Mouse (Mus musculus) hindbrain, embryonic 11.5 days (tissue): Measurements from ENCODE around the gene Spatc1l. TPM values are rescaled to one million over a fixed set of nuclear protein-coding genes. Genes with fewer than 3 reads are reported as not detected.

Experiments
- ATAC-seq: fragments of 200-750 bp; cut with Nextera tagmentation; 2 replicates; pipeline ENCODE4 v1.8.0; 2017; ENCODE audit warnings: mild to moderate bottlenecking, moderate TSS enrichment, moderate library complexity; ENCODE audit not compliant: low FRiP score
- DNase-seq: peaks from one replicate; pipeline ENCODE4 v3.0.0-alpha.2; 2015; ENCODE audit warnings: low spot score
- H3K27ac ChIP-seq: fragments of 300-500 bp; sonication (generic); 2 replicates; pipeline ENCODE4 v1.5.1; 2014; ENCODE audit warnings: mild to moderate bottlenecking, low read depth, low read length
- H3K27me3 ChIP-seq: fragments of 300-500 bp; sonication (generic); 2 replicates; pipeline ENCODE4 v1.6.1; 2014; ENCODE audit warnings: mild to moderate bottlenecking, low read length, moderate library complexity, mixed read lengths; ENCODE audit not compliant: control insufficient read depth, insufficient read depth
- H3K36me3 ChIP-seq: fragments of 300-500 bp; sonication (generic); 2 replicates; pipeline ENCODE4 v1.6.1; 2014; ENCODE audit warnings: mild to moderate bottlenecking, low read length, moderate library complexity, mixed read lengths; ENCODE audit not compliant: control insufficient read depth, insufficient read depth
- H3K4me1 ChIP-seq: fragments of 300-500 bp; sonication (generic); replicated peaks from 2 replicates; pipeline ENCODE4 v1.6.1; 2014; ENCODE audit warnings: low read length, mixed read lengths; ENCODE audit not compliant: control insufficient read depth, insufficient read depth
- H3K4me2 ChIP-seq: fragments of 300-500 bp; sonication (generic); replicated peaks from 2 replicates; pipeline ENCODE4 v1.6.1; 2014; ENCODE audit warnings: mild to moderate bottlenecking, low read depth, low read length
- H3K4me3 ChIP-seq: fragments of 300-500 bp; sonication (generic); 2 replicates; pipeline ENCODE4 v1.5.1; 2014; ENCODE audit warnings: low read depth, low read length
- H3K9ac ChIP-seq: fragments of 300-500 bp; sonication (generic); 2 replicates; pipeline ENCODE4 v1.6.1; 2014; ENCODE audit warnings: low read depth, low read length
- H3K9me3 ChIP-seq: fragments of 300-500 bp; sonication (generic); 2 replicates; pipeline ENCODE4 v1.6.1; 2016; ENCODE audit warnings: low read length; ENCODE audit not compliant: control insufficient read depth
- WGBS: fragments of 180-500 bp; shearing (Covaris S2); extraction: QIAGEN DNeasy Blood & Tissue Kit; methylation state at CpG from one replicate; pipeline ENCODE4 v1.1.7; 2014; 5-methylcytosine and 5-hydroxymethylcytosine counted together
- polyA plus RNA-seq: library from polyadenylated mRNA; unstranded; fragments of >200 nt; fragmentation: Nextera tagmentation; extraction: Ambion mirVana; gene quantifications from 2 replicates; pipeline ENCODE4 v1.2.1, GENCODE M21; 2014

The Spatc1l gene
- 0.22 TPM in 1 of 2 replicates, not detected in the other for polyA plus RNA-seq

GRCm38 (mm10) chr10:76561972-76562371 lies at the start of gene Spatc1l:
Gene Spatc1l, plus strand, starts transcription at chr10:76562272.
- no peaks in the 10 kb centered on the region for H3K36me3 ChIP-seq
- H3K4me1 ChIP-seq: no peaks in the 10 kb centered on the region
- ATAC-seq (no peak), DNase-seq (no peak)
- H3K4me3 ChIP-seq: no peak within 1 kb of the TSS
- no peak within 1 kb of the TSS for H3K4me2 ChIP-seq
- no peaks in the 10 kb centered on the region for H3K27me3 ChIP-seq
- H3K27ac ChIP-seq: no peak within 1 kb of the TSS
- no peak within 1 kb of the TSS for H3K9ac ChIP-seq
- H3K9me3 ChIP-seq: no peaks in the 10 kb centered on the region
- WGBS: 92% methylated on average over 10 of the region's 10 CpGs

- Histone ChIP-seq H3K9me3 (no peaks in the 10 kb centered on the region), H3K27me3 (no peaks in the 10 kb centered on the region), H3K4me2 (no peak overlapping the region), H3K36me3 (peaks cover 5% of the 10 kb centered on the region), H3K4me3 (no peak overlapping the region), H3K9ac (no peak overlapping the region), H3K27ac (no peak overlapping the region), H3K4me1 (no peaks in the 10 kb centered on the region)
- WGBS: 42% methylated on average over 5 of the region's 5 CpGs
- ATAC-seq (peak; percentile 78), DNase-seq (peak; percentile 88)
Observed at GRCm38 (mm10) chr10:76512965-76513583, 49.0 kb upstream of the Spatc1l start.

- 0 out of 2 replicates have a peak, but pooled peaks cover 3% of the 10 kb centered on the region for H3K4me1 ChIP-seq
- H3K4me2 ChIP-seq: peak overlapping the region; percentile 85
- peaks cover 6% of the 10 kb centered on the region; the same call in 1 of the 2 replicates for H3K36me3 ChIP-seq
- ATAC-seq (no peak; the same call in 1 of the 2 replicates), DNase-seq (no peak)
- peak overlapping the region; percentile 58; the same call in 1 of the 2 replicates for H3K27ac ChIP-seq
- no peaks in the 10 kb centered on the region for H3K9me3 ChIP-seq
- H3K4me3 ChIP-seq: peak overlapping the region; percentile 74
- H3K9ac ChIP-seq: peak overlapping the region; percentile 35; the same call in 1 of the 2 replicates
- no peaks in the 10 kb centered on the region for H3K27me3 ChIP-seq
- WGBS: 5% methylated on average over 11 of the region's 11 CpGs
Observed at GRCm38 (mm10) chr10:76530922-76531321, 31.1 kb upstream of the Spatc1l start.

- peak within 1 kb of the TSS; percentile 71 for H3K9ac ChIP-seq
- H3K4me2 ChIP-seq: peak within 1 kb of the TSS; percentile 85
- DNase-seq (peak; percentile 96), ATAC-seq (peak; percentile 100)
- no peaks in the 10 kb centered on the region for H3K27me3 ChIP-seq
- peaks cover 6% of the 10 kb centered on the region; the same call in 1 of the 2 replicates for H3K36me3 ChIP-seq
- H3K27ac ChIP-seq: peak within 1 kb of the TSS; percentile 77
- under 1% methylated on average over 34 of the region's 37 CpGs for whole genome bisulfite sequencing
- H3K9me3 ChIP-seq: no peaks in the 10 kb centered on the region
- H3K4me3 ChIP-seq: peak within 1 kb of the TSS; percentile 74
- 0 out of 2 replicates have a peak, but pooled peaks cover 3% of the 10 kb centered on the region for H3K4me1 ChIP-seq
Observed at GRCm38 (mm10) chr10:76531375-76531774, 30.7 kb upstream of the Spatc1l start, which contains the start of gene Lss. Gene Lss, plus strand, starts transcription at chr10:76531588.

- WGBS: under 1% methylated on average over 14 of the region's 14 CpGs
Observed at GRCm38 (mm10) chr10:76531828-76532227, 30.2 kb upstream of the Spatc1l start.

GRCm38 (mm10) chr10:76535526-76535925 lies 26.5 kb upstream of the Spatc1l start:
- Histone ChIP-seq H3K4me1 (0 out of 2 replicates have a peak, but pooled peaks cover 3% of the 10 kb centered on the region), H3K27me3 (no peaks in the 10 kb centered on the region), H3K4me2 (no peak overlapping the region), H3K4me3 (no peak overlapping the region), H3K9ac (no peak overlapping the region), H3K9me3 (no peaks in the 10 kb centered on the region), H3K36me3 (peaks cover 17% of the 10 kb centered on the region), H3K27ac (no peak overlapping the region)
- DNase-seq (no peak), ATAC-seq (no peak)
- WGBS: 96% methylated on average over 7 of the region's 7 CpGs

More at GRCm38 (mm10) chr10:76531828-76532227, 30.2 kb upstream of the Spatc1l start:
- H3K9me3 ChIP-seq: no peaks in the 10 kb centered on the region
- H3K27me3 ChIP-seq: no peaks in the 10 kb centered on the region
- peak overlapping the region; percentile 71 for H3K9ac ChIP-seq
- H3K36me3 ChIP-seq: peaks cover 6% of the 10 kb centered on the region; the same call in 1 of the 2 replicates
- ATAC-seq: peak; percentile 28; the same call in 1 of the 2 replicates
- no peak for DNase-seq
- H3K4me2 ChIP-seq: peak overlapping the region; percentile 85
- H3K4me3 ChIP-seq: peak overlapping the region; percentile 74
- H3K4me1 ChIP-seq: 0 out of 2 replicates have a peak, but pooled peaks cover 3% of the 10 kb centered on the region
- H3K27ac ChIP-seq: peak overlapping the region; percentile 77

GRCm38 (mm10) chr10:76537619-76538018 lies 24.5 kb upstream of the Spatc1l start:
- Histone ChIP-seq H3K4me3 (no peak overlapping the region), H3K4me1 (0 out of 2 replicates have a peak, but pooled peaks cover 1% of the 10 kb centered on the region), H3K27me3 (no peaks in the 10 kb centered on the region), H3K4me2 (no peak overlapping the region), H3K9ac (no peak overlapping the region), H3K9me3 (no peaks in the 10 kb centered on the region), H3K36me3 (peaks cover 23% of the 10 kb centered on the region), H3K27ac (no peak overlapping the region)
- ATAC-seq (no peak), DNase-seq (no peak)
- 89% methylated on average over 9 of the region's 9 CpGs for WGBS

GRCm38 (mm10) chr10:76541336-76542085 lies 20.6 kb upstream of the Spatc1l start:
- Histone ChIP-seq H3K4me3 (no peak overlapping the region), H3K9me3 (no peaks in the 10 kb centered on the region), H3K36me3 (peaks cover 26% of the 10 kb centered on the region), H3K27ac (no peak overlapping the region), H3K4me1 (no peaks in the 10 kb centered on the region), H3K4me2 (no peak overlapping the region), H3K9ac (no peak overlapping the region), H3K27me3 (no peaks in the 10 kb centered on the region)
- ATAC-seq (no peak), DNase-seq (no peak)
- 95% methylated on average over 11 of the region's 11 CpGs for WGBS
